Mouse (Mus musculus) kidney, embryonic 15.5 days (tissue): ENCODE results near the gene Hoxa1. TPM values are rescaled to one million over a fixed set of nuclear protein-coding genes. Genes with fewer than 3 reads are reported as not detected.

Experiments used
- ATAC-seq: fragments of 200-750 bp; cut with Nextera tagmentation; replicated peaks from 2 replicates; pipeline ENCODE4 v1.8.0; 2017; ENCODE audit warnings: moderate TSS enrichment; ENCODE audit not compliant: low FRiP score
- H3K27ac ChIP-seq: fragments of 300-500 bp; sonication (generic); 2 replicates; pipeline ENCODE4 v1.5.1; 2015; ENCODE audit warnings: mild to moderate bottlenecking, inconsistent platforms
- H3K27me3 ChIP-seq: fragments of 300-500 bp; sonication (generic); 2 replicates; pipeline ENCODE4 v1.6.1; 2015; ENCODE audit warnings: inconsistent platforms
- H3K36me3 ChIP-seq: fragments of 300-500 bp; sonication (generic); 2 replicates; pipeline ENCODE4 v1.6.1; 2015; ENCODE audit warnings: inconsistent platforms
- H3K4me1 ChIP-seq: fragments of 300-500 bp; sonication (generic); 2 replicates; pipeline ENCODE4 v1.6.1; 2015; ENCODE audit warnings: inconsistent platforms
- H3K4me2 ChIP-seq: fragments of 300-500 bp; sonication (generic); 2 replicates; pipeline ENCODE4 v1.6.1; 2015; ENCODE audit warnings: moderate library complexity, mild to moderate bottlenecking, inconsistent platforms
- H3K4me3 ChIP-seq: fragments of 300-500 bp; sonication (generic); replicated peaks from 2 replicates; pipeline ENCODE4 v1.5.1; 2015; ENCODE audit warnings: mild to moderate bottlenecking, inconsistent platforms
- H3K9ac ChIP-seq: fragments of 300-500 bp; sonication (generic); 2 replicates; pipeline ENCODE4 v1.6.1; 2015; ENCODE audit warnings: mild to moderate bottlenecking, inconsistent platforms
- H3K9me3 ChIP-seq: fragments of 300-500 bp; sonication (generic); replicated peaks from 2 replicates; pipeline ENCODE4 v1.6.1; 2016; ENCODE audit warnings: inconsistent platforms
- WGBS: fragments of 180-500 bp; shearing (Covaris S2); methylation state at CpG from one replicate; pipeline ENCODE4 v1.1.7; 2015; ENCODE audit warnings: mixed read lengths; 5-methylcytosine and 5-hydroxymethylcytosine counted together
- polyA plus RNA-seq: library from polyadenylated mRNA; unstranded; fragments of >200 nt; fragmentation: Nextera tagmentation; extraction: Ambion mirVana; gene quantifications from 2 replicates; pipeline ENCODE4 v1.2.1, GENCODE M21; 2015

Hoxa1 gene
- polyA plus RNA-seq, 1 experiment from 2014 or later = 0.81 TPM

GRCm38 (mm10) chr6:52107400-52107799 lies 50.7 kb downstream of the Hoxa1 start:
- Histone ChIP-seq H3K36me3 (no peaks in the 10 kb centered on the region), H3K4me3 (no peak overlapping the region), H3K27ac (no peak overlapping the region), H3K9me3 (no peaks in the 10 kb centered on the region), H3K4me2 (no peak overlapping the region), H3K9ac (no peak overlapping the region), H3K27me3 (no peaks in the 10 kb centered on the region), H3K4me1 (peaks cover 22% of the 10 kb centered on the region)
- WGBS = 89% methylated on average over 3 of the region's 3 CpGs
- ATAC-seq = no peak

GRCm38 (mm10) chr6:52106716-52107115 lies 51.4 kb downstream of the Hoxa1 start:
- Histone ChIP-seq H3K4me2 (no peak overlapping the region), H3K4me3 (no peak overlapping the region), H3K4me1 (peaks cover 22% of the 10 kb centered on the region), H3K36me3 (no peaks in the 10 kb centered on the region), H3K27me3 (no peaks in the 10 kb centered on the region), H3K9ac (no peak overlapping the region), H3K9me3 (no peaks in the 10 kb centered on the region), H3K27ac (no peak overlapping the region)
- 51% methylated on average over 3 of the region's 3 CpGs for WGBS
- no peak for ATAC-seq

- no peak overlapping the region for H3K4me2 ChIP-seq
- H3K9me3 ChIP-seq = no peaks in the 10 kb centered on the region
- no peak overlapping the region for H3K27ac ChIP-seq
- no peak for ATAC-seq
- H3K4me1 ChIP-seq = peaks cover 22% of the 10 kb centered on the region
- WGBS = 40% methylated on average over 3 of the region's 3 CpGs
- no peaks in the 10 kb centered on the region for H3K36me3 ChIP-seq
- no peaks in the 10 kb centered on the region for H3K27me3 ChIP-seq
- no peak overlapping the region for H3K4me3 ChIP-seq
- H3K9ac ChIP-seq = no peak overlapping the region
Measured at GRCm38 (mm10) chr6:52106178-52106577, 51.9 kb downstream of the Hoxa1 start.

Other genes with a start within 250 kb of the Hoxa1 start
- 34.5 and 35.0 TPM in 2 replicates for gene Skap2, start 145.8 kb downstream of the Hoxa1 start, polyA plus RNA-seq
- 2.2 and 3.6 TPM in 2 replicates for gene Hoxa2, start 6.5 kb upstream of the Hoxa1 start, polyA plus RNA-seq
- gene 5730596B20Rik, start 19.2 kb upstream of the Hoxa1 start, polyA plus RNA-seq = 2.1 and 2.4 TPM in 2 replicates
- 1.5 and 1.8 TPM in 2 replicates for gene Hoxa4, start 33.4 kb upstream of the Hoxa1 start, polyA plus RNA-seq
- gene Hoxa5, start 46.3 kb upstream of the Hoxa1 start, polyA plus RNA-seq = 11.0 and 11.5 TPM in 2 replicates
- 4.2 and 4.3 TPM in 2 replicates for gene Hoxa6, start 50.4 kb upstream of the Hoxa1 start, polyA plus RNA-seq
- 9.5 and 11.8 TPM in 2 replicates for gene Hoxa3, start 55.0 kb upstream of the Hoxa1 start, polyA plus RNA-seq
- 0.92 TPM in 1 of 2 replicates, not detected in the other for gene Gm28308, start 55.0 kb upstream of the Hoxa1 start, polyA plus RNA-seq
- 26.7 and 27.2 TPM in 2 replicates for gene Hoxa7, start 63.5 kb upstream of the Hoxa1 start, polyA plus RNA-seq
- 53.4 and 65.1 TPM in 2 replicates for gene Hoxa9, start 72.8 kb upstream of the Hoxa1 start, polyA plus RNA-seq
- 157 and 172 TPM in 2 replicates for gene Hoxa10, start 82.5 kb upstream of the Hoxa1 start, polyA plus RNA-seq
- gene Hoxa11, start 87.5 kb upstream of the Hoxa1 start, polyA plus RNA-seq = 34.3 and 34.8 TPM in 2 replicates
- 0.13 and 0.43 TPM in 2 replicates for gene Hoxa13, start 102.6 kb upstream of the Hoxa1 start, polyA plus RNA-seq
- gene Evx1, start 155.2 kb upstream of the Hoxa1 start, polyA plus RNA-seq = 0.14 TPM in 1 of 2 replicates, not detected in the other